Mouse (Mus musculus): Measurements from ENCODE around the gene Tbx10.

DNA sequence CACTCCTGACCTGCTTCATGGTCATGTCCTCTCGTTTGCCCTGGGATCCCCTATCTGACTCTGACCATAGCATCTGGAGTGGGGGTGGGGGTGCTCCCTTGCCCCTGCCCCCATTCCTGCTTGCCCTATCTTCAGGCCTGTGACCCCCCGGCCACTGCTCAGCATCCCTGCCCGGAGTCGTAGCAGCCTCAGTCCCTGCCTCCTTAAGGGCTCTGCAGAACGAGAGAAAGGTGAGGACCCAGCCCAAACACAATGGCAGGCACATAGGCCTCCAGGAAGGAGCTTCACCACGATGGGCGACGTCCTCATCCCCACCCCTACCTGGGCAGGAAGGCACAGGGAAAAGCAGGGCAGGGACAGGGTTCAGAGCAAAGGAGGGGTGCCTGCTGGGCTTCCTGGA is 5.8 kb downstream of the Tbx10 start:
- no peak for TF ChIP-seq MAFK (IDR thresholded peaks at IDR 0.05; ENCODE audit: insufficient read depth, low read depth, low read length)
- TF ChIP-seq HCFC1 (IDR thresholded peaks at IDR 0.05; ENCODE audit: borderline replicate concordance, insufficient read depth, low read length), result no peak
